Mouse (Mus musculus) kidney, adult 2 months (tissue): Measurements from ENCODE around the gene Nfib. TPM values are rescaled to one million over a fixed set of nuclear protein-coding genes. Genes with fewer than 3 reads are reported as not detected.

Source experiments
- DNase-seq: peaks from one replicate; pipeline ENCODE4 v3.0.0; 2021
- H3K27ac ChIP-seq: fragments of 200-500 bp; 2 replicates; pipeline ENCODE4 v1.5.1; 2012; ENCODE audit warnings: low read depth, low read length, control low read depth, inconsistent platforms; ENCODE audit not compliant: insufficient read depth
- H3K27me3 ChIP-seq: fragments of 200-500 bp; replicated peaks from 2 replicates; pipeline ENCODE4 v1.6.1; 2012; ENCODE audit warnings: mild to moderate bottlenecking, moderate library complexity, low read length, inconsistent platforms; ENCODE audit not compliant: control insufficient read depth, insufficient read depth
- H3K36me3 ChIP-seq: fragments of 200-500 bp; 2 replicates; pipeline ENCODE4 v1.6.1; 2012; ENCODE audit warnings: mild to moderate bottlenecking, moderate library complexity, low read length, inconsistent platforms; ENCODE audit not compliant: control insufficient read depth, insufficient read depth
- H3K4me1 ChIP-seq: fragments of 200-500 bp; 2 replicates; pipeline ENCODE4 v1.6.1; 2011; ENCODE audit warnings: low read length; ENCODE audit not compliant: control insufficient read depth, insufficient read depth
- H3K4me3 ChIP-seq: fragments of 200-500 bp; 2 replicates; pipeline ENCODE4 v1.5.1; 2011; ENCODE audit warnings: mild to moderate bottlenecking, low read depth, low read length, control low read depth; ENCODE audit not compliant: insufficient read depth
- CTCF ChIP-seq: fragments of 200-500 bp; conservative IDR thresholded peaks from 2 replicates; pipeline ENCODE4 v1.5.1; 2011; ENCODE audit warnings: low read depth, mild to moderate bottlenecking, control low read depth, low read length, moderate library complexity, mixed read lengths; ENCODE audit not compliant: insufficient read depth, insufficient read length
- POLR2A ChIP-seq: fragments of 200-500 bp; IDR thresholded peaks from one replicate; pipeline ENCODE4 v1.6.1; 2011; ENCODE audit warnings: low read depth, low read length, control low read depth
- WGBS: fragments of 180-500 bp; shearing (Covaris S2); methylation state at CpG from one replicate; pipeline ENCODE4 v1.1.7; 2018; 5-methylcytosine and 5-hydroxymethylcytosine counted together
- polyA plus RNA-seq: library from polyadenylated mRNA; depleted of rRNA; stranded (reverse); fragments of >200 nt; gene quantifications from 2 replicates; pipeline ENCODE4 v1.2.3, GENCODE M21; 2012

The Nfib gene
- polyA plus RNA-seq, 1 experiment: 17.6 TPM

- no peak for TF ChIP-seq CTCF
- no peak for TF ChIP-seq POLR2A
- WGBS: 77% methylated on average over 4 of the region's 4 CpGs
- H3K27ac ChIP-seq: no peak overlapping the region
These were observed 311.2 kb downstream of the Nfib start for GRCm38 (mm10) chr4:82394346-82394745.

GRCm38 (mm10) chr4:82393021-82393420 is 312.5 kb downstream of the Nfib start:
- H3K27me3 ChIP-seq: no peaks in the 10 kb centered on the region
- no peak overlapping the region for H3K4me3 ChIP-seq
- H3K4me1 ChIP-seq: peaks cover 30% of the 10 kb centered on the region
- 47% methylated on average over 4 of the region's 4 CpGs for WGBS
- TF ChIP-seq POLR2A: no peak
- no peak for TF ChIP-seq CTCF
- DNase-seq: peak; percentile 91
- H3K27ac ChIP-seq: peak overlapping the region; percentile 56; the same call in 1 of the 2 replicates
- no peaks in the 10 kb centered on the region for H3K36me3 ChIP-seq

More at GRCm38 (mm10) chr4:82394346-82394745, 311.2 kb downstream of the Nfib start:
- no peak for DNase-seq
- no peaks in the 10 kb centered on the region for H3K27me3 ChIP-seq
- no peak overlapping the region for H3K4me3 ChIP-seq
- peaks cover 36% of the 10 kb centered on the region for H3K4me1 ChIP-seq
- H3K36me3 ChIP-seq: no peaks in the 10 kb centered on the region

GRCm38 (mm10) chr4:82392496-82392895 is 313.1 kb downstream of the Nfib start:
- WGBS: 76% methylated on average over 9 of the region's 9 CpGs
- H3K36me3 ChIP-seq: no peaks in the 10 kb centered on the region
- H3K27ac ChIP-seq: peak overlapping the region; percentile 83
- DNase-seq: no peak
- peaks cover 32% of the 10 kb centered on the region for H3K4me1 ChIP-seq
- no peak overlapping the region for H3K4me3 ChIP-seq
- no peaks in the 10 kb centered on the region for H3K27me3 ChIP-seq
- no peak for TF ChIP-seq CTCF
- no peak for TF ChIP-seq POLR2A

DNA sequence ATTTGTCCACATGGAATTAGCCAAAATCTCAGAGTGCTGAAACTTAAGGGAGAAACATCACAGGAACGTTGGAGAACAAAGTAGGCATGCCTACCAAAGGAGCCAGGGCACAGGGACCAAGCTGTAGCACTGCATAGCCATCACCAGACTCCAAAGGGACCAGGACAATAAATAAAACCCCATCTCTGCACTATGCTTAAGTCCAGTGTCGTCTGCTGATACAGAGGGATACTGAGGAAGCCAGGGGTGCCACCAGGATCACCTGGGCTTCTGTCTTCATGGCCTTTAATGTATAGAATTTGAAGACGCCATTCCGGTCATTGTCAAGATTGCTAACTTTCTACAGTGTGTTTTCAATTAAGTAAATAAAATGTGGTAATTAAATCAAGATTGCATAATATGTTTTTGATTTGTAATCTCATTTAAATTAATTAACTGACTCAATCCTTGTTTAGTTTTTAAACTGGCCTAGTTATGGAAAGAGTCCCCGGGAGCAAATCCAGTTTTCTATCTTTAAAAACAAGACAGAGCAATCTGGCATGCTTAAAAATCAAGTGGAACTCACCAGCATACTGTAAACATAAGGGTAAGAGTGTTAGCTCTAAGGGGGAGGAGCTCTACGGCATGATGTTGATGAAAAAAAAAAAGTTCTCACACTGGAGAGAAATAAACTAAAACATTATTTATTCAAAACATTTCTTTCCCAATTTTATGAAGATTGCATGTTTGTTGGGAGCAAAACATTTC is 313.7 kb downstream of the Nfib start:
- peak overlapping the region; percentile 54 for H3K27ac ChIP-seq

GRCm38 (mm10) chr4:82390545-82390944 is 315.0 kb downstream of the Nfib start:
- Histone ChIP-seq H3K27ac (no peak overlapping the region; the same call in 1 of the 2 replicates), H3K4me3 (no peak overlapping the region), H3K27me3 (no peaks in the 10 kb centered on the region), H3K36me3 (no peaks in the 10 kb centered on the region), H3K4me1 (peaks cover 30% of the 10 kb centered on the region; the same call in 1 of the 2 replicates)
- 65% methylated on average over 2 of the region's 2 CpGs for WGBS
- peak; percentile 41 for DNase-seq
- TF ChIP-seq CTCF (no peak), POLR2A (no peak)

More for the DNA sequence above, 313.7 kb downstream of the Nfib start:
- WGBS: 62% methylated on average over 6 of the region's 6 CpGs
- H3K36me3 ChIP-seq: no peaks in the 10 kb centered on the region
- TF ChIP-seq POLR2A: no peak
- TF ChIP-seq CTCF: no peak
- no peak for DNase-seq
- H3K27me3 ChIP-seq: no peaks in the 10 kb centered on the region
- H3K4me1 ChIP-seq: peaks cover 33% of the 10 kb centered on the region
- no peak overlapping the region for H3K4me3 ChIP-seq

DNA sequence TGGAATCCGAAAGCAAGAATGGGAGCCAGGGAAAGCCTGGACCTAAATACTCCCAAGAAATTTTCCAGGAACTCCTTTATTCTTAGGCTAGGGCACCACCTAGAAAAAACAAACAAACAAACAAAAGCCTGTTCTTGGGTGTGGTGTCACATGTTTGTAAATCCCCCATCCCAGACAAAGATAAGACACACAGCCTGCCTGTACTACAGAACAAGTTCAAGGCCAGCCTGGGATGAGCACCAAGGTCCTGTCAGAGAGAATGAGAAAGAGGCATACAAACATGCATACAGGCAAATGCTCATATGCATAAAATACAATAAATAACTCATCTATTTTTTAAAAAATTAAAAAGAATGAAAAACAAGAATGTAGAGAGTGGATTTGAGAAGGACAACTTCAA is 315.7 kb downstream of the Nfib start:
- Histone ChIP-seq H3K36me3 (no peaks in the 10 kb centered on the region), H3K27ac (no peak overlapping the region), H3K27me3 (no peaks in the 10 kb centered on the region), H3K4me1 (peaks cover 36% of the 10 kb centered on the region), H3K4me3 (no peak overlapping the region)
- no peak for TF ChIP-seq POLR2A
- TF ChIP-seq CTCF: no peak
- DNase-seq: no peak
- WGBS: 89% methylated on average over 1 of the region's 1 CpGs

GRCm38 (mm10) chr4:82387620-82388019 is 317.9 kb downstream of the Nfib start:
- Histone ChIP-seq H3K27ac (no peak overlapping the region), H3K4me1 (peaks cover 40% of the 10 kb centered on the region), H3K27me3 (no peaks in the 10 kb centered on the region), H3K36me3 (no peaks in the 10 kb centered on the region), H3K4me3 (no peak overlapping the region)
- no peak for TF ChIP-seq CTCF
- TF ChIP-seq POLR2A: no peak
- WGBS: 80% methylated on average over 4 of the region's 4 CpGs
- DNase-seq: no peak
